11 mouse cellular contexts compared by ENCODE assay signal in genomic region chr6:23758249-23758648, GRCm38 (mm10).
DNase-seq lines count a peak whose midpoint lies in the region; ATAC-seq and TF ChIP-seq lines count a peak whose summit lies in the region.
"Had no signal": no experiment of that assay in that cellular context is flagged by ENCODE, and none has a peak within 500 bp of the region (broad histone marks: within the 10 kb centered on the region; RNA-seq: fewer than 3 reads in every experiment).

No protein-coding gene starts in this region.

- H3K27me3 ChIP-seq in hindbrain, postnatal 0 days (ENCODE audit: insufficient read depth, low read length), result no peaks in the 10 kb centered on the region
- H3K27me3 ChIP-seq in hindbrain, embryonic 12.5 days, result no peaks in the 10 kb centered on the region
- no peaks in the 10 kb centered on the region for H3K27me3 ChIP-seq in embryonic facial prominence, embryonic 14.5 days (replicated peaks; ENCODE audit: control insufficient read depth, insufficient read depth, low read length)
- H3K27me3 ChIP-seq: liver, embryonic 15.5 days had no signal

- no peaks in the 10 kb centered on the region for H3K36me3 ChIP-seq in hindbrain, postnatal 0 days (ENCODE audit: insufficient read depth, low read length)
- no peaks in the 10 kb centered on the region for H3K36me3 ChIP-seq in hindbrain, embryonic 12.5 days
- H3K36me3 ChIP-seq in embryonic facial prominence, embryonic 14.5 days (ENCODE audit: control insufficient read depth, insufficient read depth, low read length), result no peaks in the 10 kb centered on the region
- H3K36me3 ChIP-seq: liver, embryonic 15.5 days had no signal

- no peak overlapping the region for H3K4me3 ChIP-seq in hindbrain, postnatal 0 days (ENCODE audit: low read length)
- no peak overlapping the region for H3K4me3 ChIP-seq in hindbrain, embryonic 12.5 days
- no peak overlapping the region for H3K4me3 ChIP-seq in embryonic facial prominence, embryonic 14.5 days (ENCODE audit: low read depth, low read length)
- H3K4me3 ChIP-seq: liver, embryonic 15.5 days had no signal

- peak; percentile 43 for DNase-seq in hindbrain, postnatal 0 days (ENCODE audit: low spot score)
- DNase-seq in 3T3-L1 (ENCODE audit: low read depth, low spot score), result peak; percentile 13
- peak; percentile 4 for DNase-seq in A20 (ENCODE audit: low read depth, low spot score)
- DNase-seq in embryonic facial prominence, embryonic 14.5 days (ENCODE audit: low spot score), result peak; percentile 25
- no peak for DNase-seq in frontal cortex, postnatal 14 days (ENCODE audit: low spot score in 2 of 2)
- no peak for DNase-seq in ovary, adult 18-20 months (ENCODE audit: low spot score)
- DNase-seq: cerebellum, adult 9-11 months; heart, postnatal 14 days had no signal

- no peaks in the 10 kb centered on the region for H3K4me1 ChIP-seq in hindbrain, postnatal 0 days (ENCODE audit: insufficient read depth, low read length)
- no peaks in the 10 kb centered on the region for H3K4me1 ChIP-seq in hindbrain, embryonic 12.5 days
- H3K4me1 ChIP-seq in embryonic facial prominence, embryonic 14.5 days (ENCODE audit: control insufficient read depth, insufficient read depth, low read length), result no peaks in the 10 kb centered on the region
- H3K4me1 ChIP-seq: liver, embryonic 15.5 days had no signal

- H3K9ac ChIP-seq in hindbrain, postnatal 0 days (replicated peaks; ENCODE audit: low read length), result no peak overlapping the region
- H3K9ac ChIP-seq in hindbrain, embryonic 12.5 days, result no peak overlapping the region
- no peak overlapping the region for H3K9ac ChIP-seq in embryonic facial prominence, embryonic 14.5 days (ENCODE audit: low read depth, low read length)
- H3K9ac ChIP-seq: liver, embryonic 15.5 days had no signal

- 81% methylated on average over 2 of the region's 2 CpGs for WGBS in hindbrain, postnatal 0 days
- 76% methylated on average over 2 of the region's 2 CpGs for WGBS in hindbrain, embryonic 12.5 days
- 82% methylated on average over 2 of the region's 2 CpGs for WGBS in embryonic facial prominence, embryonic 14.5 days

- peak; percentile 56 for TF ChIP-seq CTCF in hindbrain, postnatal 0 days (IDR thresholded peaks at IDR 0.05; ENCODE audit: low read depth)

- H3K4me2 ChIP-seq in hindbrain, postnatal 0 days (ENCODE audit: low read depth, low read length), result no peak overlapping the region
- no peak overlapping the region for H3K4me2 ChIP-seq in hindbrain, embryonic 12.5 days (replicated peaks)
- H3K4me2 ChIP-seq in embryonic facial prominence, embryonic 14.5 days (ENCODE audit: low read depth, low read length), result no peak overlapping the region
- H3K4me2 ChIP-seq: liver, embryonic 15.5 days had no signal

- no peaks in the 10 kb centered on the region for H3K9me3 ChIP-seq in hindbrain, postnatal 0 days (ENCODE audit: low read length)
- no peaks in the 10 kb centered on the region for H3K9me3 ChIP-seq in hindbrain, embryonic 12.5 days (replicated peaks)
- no peaks in the 10 kb centered on the region for H3K9me3 ChIP-seq in embryonic facial prominence, embryonic 14.5 days (ENCODE audit: control insufficient read depth, low read length)
- H3K9me3 ChIP-seq: liver, embryonic 15.5 days had no signal

- ATAC-seq in hindbrain, postnatal 0 days, result no peak
- no peak for ATAC-seq in hindbrain, embryonic 12.5 days (ENCODE audit: low FRiP score)
- ATAC-seq in embryonic facial prominence, embryonic 14.5 days (ENCODE audit: low read depth), result no peak
- no peak for ATAC-seq in activated CD4-positive, CD25-positive, alpha-beta regulatory T cell, adult 4 months

- H3K27ac ChIP-seq in hindbrain, postnatal 0 days, result no peak overlapping the region
- H3K27ac ChIP-seq in hindbrain, embryonic 12.5 days, result no peak overlapping the region
- H3K27ac ChIP-seq in embryonic facial prominence, embryonic 14.5 days (replicated peaks; ENCODE audit: low read depth, low read length), result no peak overlapping the region
- H3K27ac ChIP-seq: liver, embryonic 15.5 days had no signal

Comparison
In these comparisons a context has a peak if more than half of its experiments do, and no peak if none do; other contexts are left out.
1. DNase-seq: peak in hindbrain, postnatal 0 days (single experiment), 3T3-L1 (single experiment), A20 (single experiment) and embryonic facial prominence, embryonic 14.5 days (single experiment); none in frontal cortex, postnatal 14 days (0 of 2) and ovary, adult 18-20 months (single experiment).